Mouse (Mus musculus): ENCODE results near the gene Pglyrp2.

Pglyrp2 gene

GRCm38 (mm10) chr17:32402011-32402778, 21.8 kb downstream of the Pglyrp2 start:
- no peak for DNase-seq (ENCODE audit: low spot score)

DNA sequence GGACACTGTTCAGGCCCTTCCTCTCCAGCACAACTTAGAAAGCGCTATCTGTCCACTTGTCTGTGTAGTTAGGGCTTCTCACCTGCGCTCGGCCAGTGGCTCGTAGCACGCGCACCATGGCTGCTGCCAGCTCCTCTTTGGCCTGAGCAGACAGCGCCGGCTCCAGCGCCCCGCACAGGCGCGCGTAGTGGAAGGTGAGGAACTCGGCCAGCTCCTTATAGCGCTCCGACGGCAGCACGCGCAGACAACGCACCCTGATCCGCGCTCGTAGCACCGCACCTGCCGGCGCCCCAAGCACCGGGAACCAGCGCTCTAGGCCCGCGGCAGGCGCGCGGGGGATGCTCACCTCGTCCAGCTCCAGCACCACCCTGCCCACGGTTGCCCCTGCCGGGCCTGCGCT, 27.7 kb downstream of the Pglyrp2 start:
- DNase-seq (ENCODE audit: low spot score) = no peak

DNA sequence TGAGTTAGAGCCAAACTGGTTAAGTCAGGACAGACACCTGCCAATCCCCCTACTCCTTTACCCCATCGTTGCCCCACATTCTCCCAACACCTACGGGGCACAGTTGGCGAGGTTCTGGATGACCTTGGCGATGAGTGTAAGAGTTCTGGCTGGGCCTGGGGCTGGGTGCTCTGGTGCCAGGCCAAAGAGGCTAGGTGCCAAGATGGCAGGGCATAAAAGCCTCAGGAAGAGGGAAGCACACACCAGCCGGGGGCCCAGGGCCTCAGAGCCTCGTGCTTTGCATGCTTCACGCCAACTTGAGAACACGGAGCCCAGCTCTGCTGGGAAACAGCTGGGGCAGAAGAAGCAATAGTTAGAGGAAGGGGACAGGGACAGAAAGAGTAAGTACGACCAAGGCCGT, 30.0 kb downstream of the Pglyrp2 start:
- DNase-seq (ENCODE audit: low spot score) = no peak

GRCm38 (mm10) chr17:32389101-32389659, 34.8 kb downstream of the Pglyrp2 start, which contains the start of gene Wiz:
Gene Wiz, minus strand, starts transcription at chr17:32389439.
- DNase-seq (ENCODE audit: low spot score) = peak; percentile 91

- DNase-seq (ENCODE audit: low spot score) = no peak
Observed at GRCm38 (mm10) chr17:32388370-32389100, 35.4 kb downstream of the Pglyrp2 start.

DNA sequence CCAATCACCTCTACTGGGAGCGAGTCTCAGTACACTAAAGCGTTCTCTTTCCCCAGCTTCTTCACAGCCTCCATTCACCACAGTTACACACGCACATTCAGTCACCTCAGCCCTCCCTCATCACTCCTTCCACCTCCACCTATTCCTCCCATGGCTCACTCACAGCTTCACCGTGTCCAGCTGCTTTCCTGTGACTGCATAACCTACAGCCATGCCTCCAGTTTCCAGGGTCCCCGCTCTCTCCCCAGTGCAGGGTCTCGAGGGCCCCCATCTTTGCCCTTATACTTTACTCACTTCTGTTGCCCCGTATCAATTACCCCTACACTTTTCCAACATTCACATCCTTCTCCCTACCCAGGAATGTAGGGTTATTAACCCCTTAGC, 36.0 kb downstream of the Pglyrp2 start:
- no peak for DNase-seq (ENCODE audit: low spot score)

DNA sequence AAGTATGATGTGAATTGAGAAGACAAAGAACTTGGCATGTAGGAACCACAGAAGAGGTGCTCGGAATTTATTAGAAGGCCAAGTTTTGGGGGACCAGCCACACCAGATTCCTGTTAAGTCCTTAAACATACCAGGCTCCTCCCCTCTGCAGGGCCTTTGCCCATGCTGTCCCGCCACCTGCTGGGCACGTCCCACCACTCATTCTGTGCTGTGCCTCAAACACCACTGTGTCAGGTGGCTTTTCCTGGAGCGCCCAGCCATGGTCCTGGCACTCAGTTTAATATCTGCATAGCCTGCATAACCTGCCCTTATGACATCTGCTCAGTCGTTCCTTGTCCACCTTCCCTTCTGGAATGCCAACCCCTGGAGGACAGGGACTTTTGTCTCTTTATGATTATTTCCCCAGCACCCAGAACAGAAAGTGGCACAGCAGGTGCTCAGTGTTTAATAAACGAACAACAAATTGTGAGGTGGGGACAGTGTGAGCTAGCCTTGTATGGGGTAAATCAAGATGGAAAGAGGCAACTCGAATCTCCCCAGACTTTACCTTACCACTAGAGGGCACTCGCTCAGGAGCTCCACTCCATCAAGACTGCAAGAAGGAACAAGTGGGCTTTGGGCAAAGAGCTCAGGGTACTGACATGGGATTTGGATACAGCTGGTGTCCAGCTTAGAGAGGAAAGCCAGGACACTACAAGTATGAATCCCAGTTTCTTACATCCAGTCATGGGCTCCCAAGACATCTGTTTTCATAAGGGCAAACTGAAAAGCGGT, 37.1 kb downstream of the Pglyrp2 start:
- no peak for DNase-seq (ENCODE audit: low spot score)

- DNase-seq (ENCODE audit: low spot score) = no peak
Observed at GRCm38 (mm10) chr17:32383661-32384060, 40.3 kb downstream of the Pglyrp2 start.

DNA sequence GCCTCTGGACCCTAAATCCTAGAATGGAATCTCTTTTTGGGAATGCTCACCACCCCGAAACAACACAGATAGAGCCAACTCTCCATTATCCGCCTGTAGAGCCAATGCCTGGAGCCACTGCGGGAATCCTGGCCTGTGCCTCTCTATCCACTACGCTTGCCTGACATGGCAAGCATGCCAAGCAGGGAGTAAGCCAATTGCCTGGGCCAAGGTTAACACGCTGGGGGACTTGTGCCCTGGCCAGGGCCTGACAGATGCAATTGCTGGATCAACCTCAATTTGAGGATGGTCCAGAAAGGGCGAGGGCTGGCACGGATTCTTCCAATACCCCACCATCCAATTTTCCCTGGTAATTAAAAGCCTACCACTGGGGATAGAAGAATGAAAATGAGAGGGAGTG, 41.4 kb downstream of the Pglyrp2 start:
- no peak for DNase-seq (ENCODE audit: low spot score)

DNA sequence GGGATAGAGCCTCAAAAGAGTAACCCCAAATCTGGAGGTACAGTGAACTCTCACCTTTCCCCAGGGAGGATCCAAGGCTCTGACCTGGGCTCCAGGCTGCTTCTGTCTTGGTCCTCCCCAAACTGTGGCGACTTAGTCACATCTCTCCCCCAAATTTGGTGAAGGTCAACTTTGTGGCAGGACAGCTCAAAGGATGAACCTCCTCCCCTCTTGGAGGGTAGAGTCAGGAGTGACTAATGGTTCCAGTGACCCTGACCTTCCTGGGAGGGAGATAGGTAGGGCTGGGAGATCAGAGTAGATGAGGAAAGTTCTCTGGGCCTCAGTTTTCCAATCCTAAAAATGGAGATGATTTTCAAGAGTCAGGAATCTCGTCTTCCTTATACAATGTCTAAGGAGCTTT, 45.2 kb downstream of the Pglyrp2 start:
- no peak for DNase-seq (ENCODE audit: low spot score)

DNA sequence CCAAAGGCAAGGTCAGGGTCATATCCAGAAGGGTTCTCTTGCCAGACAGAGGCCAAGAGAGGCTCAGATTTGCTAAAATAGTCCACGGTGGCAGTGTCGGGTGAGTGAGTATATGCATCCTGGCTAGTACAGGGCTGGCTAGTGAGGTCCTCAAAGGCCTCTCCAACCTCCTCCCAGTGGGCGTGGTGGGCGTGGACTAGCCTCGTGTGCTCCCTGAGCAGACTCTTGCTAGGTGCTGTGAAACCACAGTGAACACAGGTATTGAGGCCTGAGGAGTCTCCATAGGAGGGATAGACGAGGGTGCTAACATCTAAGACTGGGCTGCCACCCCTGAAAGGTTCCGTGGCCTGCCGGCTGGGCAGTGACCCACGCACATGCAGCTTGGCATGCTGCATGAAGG, 46.8 kb downstream of the Pglyrp2 start:
- DNase-seq (ENCODE audit: low spot score) = no peak

DNA sequence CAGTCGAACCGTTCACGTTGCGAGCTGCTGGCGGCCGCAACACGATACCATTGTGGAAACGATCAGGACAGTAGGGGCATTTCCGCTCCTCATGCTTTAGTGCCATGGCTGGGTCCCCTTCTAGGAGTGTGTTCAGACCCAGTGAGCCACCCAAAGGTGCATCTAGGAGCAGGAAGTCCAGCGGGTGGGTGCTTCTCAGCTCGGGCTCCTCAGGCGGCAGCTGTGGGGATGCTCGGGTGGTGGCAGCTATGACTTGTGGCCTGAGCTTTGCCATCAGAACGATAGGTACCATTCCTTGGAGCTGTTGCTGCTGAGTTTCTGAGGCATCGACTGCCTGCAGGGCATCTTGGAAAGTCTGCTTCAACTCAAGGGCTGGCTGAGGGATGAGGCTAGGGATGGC, 47.5 kb downstream of the Pglyrp2 start:
- no peak for DNase-seq (ENCODE audit: low spot score)

DNA sequence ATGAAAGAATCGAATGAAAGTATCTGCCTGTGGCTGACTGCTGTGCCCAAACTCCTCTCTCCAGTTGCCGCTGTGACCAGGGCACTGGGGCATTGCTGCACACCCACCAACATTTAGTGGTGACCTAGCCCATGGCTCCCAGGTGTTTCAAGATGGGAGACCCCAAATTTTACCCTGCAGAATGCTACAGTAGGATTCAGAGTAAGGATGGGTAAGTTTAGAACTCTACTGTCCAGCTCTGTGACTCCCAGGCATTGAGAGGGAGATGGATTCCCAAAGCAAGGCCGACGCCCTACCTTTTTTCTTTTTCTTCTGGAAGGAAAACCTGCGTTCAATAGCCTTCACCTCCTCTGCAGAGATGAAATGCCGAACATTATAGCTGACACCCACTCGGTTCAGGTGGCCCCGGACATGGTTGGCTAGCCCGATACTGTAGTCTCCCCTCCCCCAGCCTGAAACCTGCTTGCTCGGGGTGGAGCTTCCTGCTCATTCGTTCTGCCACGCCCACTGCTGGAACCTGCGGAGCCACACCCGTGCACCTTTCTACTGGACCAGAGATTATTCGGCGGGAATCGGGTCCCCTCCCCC, 54.9 kb downstream of the Pglyrp2 start:
- no peak for DNase-seq (ENCODE audit: low spot score)

GRCm38 (mm10) chr17:32367706-32368105, 56.3 kb downstream of the Pglyrp2 start:
- no peak for DNase-seq (ENCODE audit: low spot score)

- DNase-seq (ENCODE audit: low spot score) = no peak
Observed at GRCm38 (mm10) chr17:32365296-32365695, 58.7 kb downstream of the Pglyrp2 start.

- no peak for DNase-seq (ENCODE audit: low spot score)
Observed at GRCm38 (mm10) chr17:32364850-32365249, 59.1 kb downstream of the Pglyrp2 start.

DNA sequence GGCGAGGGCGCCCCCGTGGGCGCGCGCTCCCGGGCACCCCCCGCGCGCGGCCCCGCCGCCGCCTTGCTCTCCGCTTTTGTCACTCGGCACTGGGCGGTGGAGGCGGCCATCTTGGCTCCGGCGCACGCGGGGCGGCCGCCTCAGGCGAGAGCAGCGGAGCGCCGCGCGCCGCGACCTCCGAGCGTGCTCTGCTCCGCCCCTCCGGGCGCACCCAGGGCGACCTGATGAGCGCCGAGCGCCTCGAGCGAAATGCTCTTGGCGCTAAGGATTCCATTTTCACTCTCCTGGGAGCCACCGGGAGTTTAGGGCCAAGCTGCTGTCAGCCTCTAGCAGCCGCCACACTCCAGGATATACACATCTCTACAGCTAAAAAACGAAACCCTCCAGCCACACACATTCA, 59.6 kb downstream of the Pglyrp2 start:
- peak; percentile 75 for DNase-seq (ENCODE audit: low spot score)

GRCm38 (mm10) chr17:32363821-32364301, 60.1 kb downstream of the Pglyrp2 start:
- no peak for DNase-seq (ENCODE audit: low spot score)

DNA sequence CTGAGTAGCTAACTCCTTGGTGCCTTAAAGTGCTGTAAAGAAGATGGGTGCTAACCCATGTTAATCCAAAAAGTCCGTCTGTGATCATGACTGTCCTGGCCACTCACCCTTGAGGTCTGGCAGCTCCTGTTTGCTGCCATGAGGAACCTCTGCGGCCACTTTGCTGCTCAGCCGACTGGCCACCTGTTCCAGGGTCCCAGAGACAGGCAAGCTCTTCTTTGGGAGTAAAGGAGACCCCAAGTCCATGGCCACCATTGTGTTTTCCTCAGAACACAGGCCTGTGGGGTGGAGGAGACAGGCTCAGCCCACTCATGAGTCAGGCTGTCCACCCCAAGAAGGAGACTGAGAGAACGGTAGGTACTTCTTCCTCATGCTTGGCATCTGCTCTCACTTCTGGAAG, 61.3 kb downstream of the Pglyrp2 start:
- DNase-seq (ENCODE audit: low spot score) = no peak
